Mouse (Mus musculus) stomach, embryonic 16.5 days (tissue): ENCODE data around the gene Ldlrad2. TPM values are rescaled to one million over a fixed set of nuclear protein-coding genes. Genes with fewer than 3 reads are reported as not detected.

Experiments used
- ATAC-seq: fragments of 200-750 bp; cut with Nextera tagmentation; 2 replicates; pipeline ENCODE4 v1.8.0; 2017; ENCODE audit warnings: moderate number of reproducible peaks, moderate TSS enrichment; ENCODE audit not compliant: insufficient read depth, low FRiP score
- H3K27ac ChIP-seq: fragments of 300-500 bp; sonication (generic); 2 replicates; pipeline ENCODE4 v1.5.1; 2014; ENCODE audit warnings: low read length
- H3K27me3 ChIP-seq: fragments of 300-500 bp; sonication (generic); 2 replicates; pipeline ENCODE4 v1.6.1; 2014; ENCODE audit warnings: low read length, control low read depth, mixed read lengths; ENCODE audit not compliant: control insufficient read depth, insufficient read depth
- H3K36me3 ChIP-seq: fragments of 300-500 bp; sonication (generic); 2 replicates; pipeline ENCODE4 v1.6.1; 2014; ENCODE audit warnings: low read length; ENCODE audit not compliant: control insufficient read depth, insufficient read depth
- H3K4me1 ChIP-seq: fragments of 300-500 bp; sonication (generic); 2 replicates; pipeline ENCODE4 v1.6.1; 2014; ENCODE audit warnings: low read length, control low read depth, mixed read lengths; ENCODE audit not compliant: control insufficient read depth, insufficient read depth
- H3K4me2 ChIP-seq: fragments of 300-500 bp; sonication (generic); 2 replicates; pipeline ENCODE4 v1.6.1; 2014; ENCODE audit warnings: low read depth, low read length, mixed read lengths
- H3K4me3 ChIP-seq: fragments of 300-500 bp; sonication (generic); replicated peaks from 2 replicates; pipeline ENCODE4 v1.5.1; 2014; ENCODE audit warnings: mild to moderate bottlenecking, low read length
- H3K9ac ChIP-seq: fragments of 300-500 bp; sonication (generic); 2 replicates; pipeline ENCODE4 v1.6.1; 2014; ENCODE audit warnings: low read length
- H3K9me3 ChIP-seq: fragments of 300-500 bp; sonication (generic); replicated peaks from 2 replicates; pipeline ENCODE4 v1.6.1; 2016; ENCODE audit warnings: low read length, control low read depth; ENCODE audit not compliant: control insufficient read depth
- WGBS: fragments of 180-500 bp; shearing (Covaris S2); extraction: QIAGEN DNeasy Blood & Tissue Kit; methylation state at CpG from one replicate; pipeline ENCODE4 v1.1.7; 2014; 5-methylcytosine and 5-hydroxymethylcytosine counted together
- polyA plus RNA-seq: library from polyadenylated mRNA; unstranded; fragments of >200 nt; fragmentation: Nextera tagmentation; extraction: Ambion mirVana; gene quantifications from 2 replicates; pipeline ENCODE4 v1.2.1, GENCODE M21; 2015

Ldlrad2 gene
- polyA plus RNA-seq, 1 experiment from 2014 or later = not detected

- Histone ChIP-seq H3K27me3 (no peaks in the 10 kb centered on the region), H3K9ac (peak overlapping the region; percentile 22; the same call in 1 of the 2 replicates), H3K27ac (no peak overlapping the region), H3K9me3 (no peaks in the 10 kb centered on the region), H3K4me2 (peak overlapping the region; percentile 49), H3K36me3 (no peaks in the 10 kb centered on the region), H3K4me3 (peak overlapping the region; percentile 26), H3K4me1 (0 out of 2 replicates have a peak, but pooled peaks cover 3% of the 10 kb centered on the region)
- 8% methylated on average over 39 of the region's 39 CpGs for WGBS
- ATAC-seq = peak; percentile 54
These were observed 3.9 kb upstream of the Ldlrad2 start for GRCm38 (mm10) chr4:137578181-137578845.

- Histone ChIP-seq H3K4me3 (no peak overlapping the region), H3K27ac (no peak overlapping the region), H3K27me3 (no peaks in the 10 kb centered on the region), H3K9me3 (no peaks in the 10 kb centered on the region), H3K4me1 (0 out of 2 replicates have a peak, but pooled peaks cover 3% of the 10 kb centered on the region), H3K4me2 (no peak overlapping the region), H3K36me3 (no peaks in the 10 kb centered on the region), H3K9ac (no peak overlapping the region)
- 96% methylated on average over 12 of the region's 12 CpGs for WGBS
- no peak for ATAC-seq
These were observed 3.1 kb upstream of the Ldlrad2 start for GRCm38 (mm10) chr4:137577486-137577885.

DNA sequence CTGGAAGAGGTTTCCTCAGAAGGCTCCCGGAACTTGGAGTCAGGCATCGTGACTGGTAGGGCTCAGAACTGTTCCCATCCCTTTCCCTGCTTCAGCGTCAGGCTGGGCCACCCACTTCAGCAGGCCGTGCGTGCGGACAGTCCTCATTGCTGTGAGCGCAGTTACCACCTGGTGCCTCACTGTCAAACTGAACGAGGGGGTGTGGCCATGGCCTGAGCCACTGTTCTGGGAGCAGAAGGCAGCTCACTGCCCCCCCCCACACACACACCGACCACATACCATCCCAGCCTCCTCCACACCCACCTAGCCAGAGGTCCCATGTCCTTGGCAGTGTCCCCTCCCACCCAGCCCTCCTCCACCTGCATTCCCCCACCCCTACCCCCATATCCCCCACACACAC is 4.5 kb downstream of the Ldlrad2 start:
- whole genome bisulfite sequencing = 74% methylated on average over 9 of the region's 9 CpGs
- peaks cover 6% of the 10 kb centered on the region; the same call in 1 of the 2 replicates for H3K36me3 ChIP-seq
- no peak overlapping the region for H3K4me3 ChIP-seq
- no peak overlapping the region for H3K27ac ChIP-seq
- no peaks in the 10 kb centered on the region for H3K9me3 ChIP-seq
- no peaks in the 10 kb centered on the region for H3K4me1 ChIP-seq
- no peak overlapping the region for H3K4me2 ChIP-seq
- no peaks in the 10 kb centered on the region for H3K27me3 ChIP-seq
- ATAC-seq = peak; percentile 29; the same call in 1 of the 2 replicates
- H3K9ac ChIP-seq = no peak overlapping the region

DNA sequence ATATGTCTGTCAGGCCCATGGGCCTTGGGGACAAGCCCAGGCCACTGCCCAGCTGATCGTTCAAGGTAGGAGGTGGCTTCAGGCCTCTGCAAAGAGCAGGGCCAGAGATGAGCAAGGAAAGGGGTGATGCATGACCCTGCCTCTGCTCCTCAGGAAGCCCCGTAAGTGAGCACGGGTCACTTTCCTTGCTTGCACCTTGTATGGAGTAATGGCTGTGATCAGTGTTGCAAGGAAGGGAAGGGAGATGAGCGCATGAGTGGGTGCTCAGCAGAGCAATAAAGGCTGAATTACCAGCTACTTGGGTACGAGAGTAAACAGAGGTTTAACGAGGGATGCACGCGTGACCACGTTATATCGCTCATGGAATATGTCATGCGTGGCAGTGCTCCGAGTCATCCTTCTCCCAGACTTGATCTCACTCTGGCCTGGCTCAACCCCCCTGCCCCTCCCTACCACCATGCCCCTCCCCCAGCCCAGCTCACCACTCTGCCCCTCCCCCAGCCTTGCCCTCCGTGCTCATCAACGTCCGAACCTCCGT is 17.6 kb downstream of the Ldlrad2 start:
- Histone ChIP-seq H3K36me3 (peaks cover 16% of the 10 kb centered on the region), H3K4me3 (no peak overlapping the region), H3K9me3 (no peaks in the 10 kb centered on the region), H3K4me1 (no peaks in the 10 kb centered on the region), H3K27me3 (no peaks in the 10 kb centered on the region), H3K9ac (no peak overlapping the region), H3K27ac (no peak overlapping the region), H3K4me2 (no peak overlapping the region)
- 87% methylated on average over 16 of the region's 16 CpGs for WGBS
- no peak for ATAC-seq

DNA sequence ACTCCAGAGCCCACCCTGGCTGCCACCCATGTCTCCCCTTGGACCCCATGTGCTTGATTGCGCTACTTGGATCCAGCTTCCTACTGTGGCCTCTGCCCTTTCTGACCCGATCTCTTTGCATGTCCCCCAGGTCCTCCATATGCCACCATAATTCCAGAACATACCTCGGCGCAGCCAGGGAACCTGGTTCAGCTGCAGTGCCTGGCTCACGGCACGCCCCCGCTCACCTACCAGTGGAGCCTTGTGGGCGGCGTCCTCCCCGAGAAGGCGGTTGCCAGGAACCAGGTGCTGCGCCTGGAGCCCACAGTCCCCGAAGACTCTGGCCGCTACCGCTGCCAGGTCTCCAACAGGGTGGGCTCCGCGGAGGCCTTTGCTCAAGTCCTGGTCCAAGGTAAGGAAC is 20.9 kb downstream of the Ldlrad2 start:
- H3K27me3 ChIP-seq = no peaks in the 10 kb centered on the region
- H3K27ac ChIP-seq = no peak overlapping the region
- peaks cover 15% of the 10 kb centered on the region for H3K36me3 ChIP-seq
- no peak overlapping the region for H3K4me3 ChIP-seq
- WGBS = 92% methylated on average over 17 of the region's 17 CpGs
- ATAC-seq = no peak
- H3K9me3 ChIP-seq = no peaks in the 10 kb centered on the region
- H3K4me1 ChIP-seq = no peaks in the 10 kb centered on the region
- H3K4me2 ChIP-seq = no peak overlapping the region
- H3K9ac ChIP-seq = no peak overlapping the region

- Histone ChIP-seq H3K4me3 (no peak overlapping the region), H3K27me3 (no peaks in the 10 kb centered on the region), H3K4me1 (no peaks in the 10 kb centered on the region), H3K36me3 (peaks cover 36% of the 10 kb centered on the region), H3K4me2 (no peak overlapping the region), H3K27ac (no peak overlapping the region), H3K9ac (no peak overlapping the region), H3K9me3 (no peaks in the 10 kb centered on the region)
- WGBS = 78% methylated on average over 5 of the region's 5 CpGs
- no peak for ATAC-seq
These were observed 28.3 kb downstream of the Ldlrad2 start for GRCm38 (mm10) chr4:137546003-137546525.

DNA sequence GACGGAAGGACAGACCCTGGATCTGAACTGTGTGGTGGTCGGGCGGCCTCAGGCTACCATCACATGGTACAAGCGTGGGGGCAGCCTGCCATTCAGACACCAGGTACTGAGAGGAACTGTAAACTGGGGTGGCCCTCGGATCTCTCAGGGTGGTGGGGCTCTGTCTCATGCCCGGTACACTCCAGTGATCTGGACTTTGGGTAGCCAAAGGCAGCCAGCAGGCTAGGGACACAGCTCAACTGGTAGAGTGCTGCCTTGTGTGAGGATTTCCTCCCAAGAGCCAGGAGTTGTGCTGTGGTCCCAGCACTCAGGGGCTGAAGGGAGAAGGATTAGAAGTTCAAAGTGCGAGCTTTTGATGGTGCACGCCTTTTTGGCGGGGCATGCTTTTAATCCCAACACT is 28.8 kb downstream of the Ldlrad2 start:
- ATAC-seq = no peak

DNA sequence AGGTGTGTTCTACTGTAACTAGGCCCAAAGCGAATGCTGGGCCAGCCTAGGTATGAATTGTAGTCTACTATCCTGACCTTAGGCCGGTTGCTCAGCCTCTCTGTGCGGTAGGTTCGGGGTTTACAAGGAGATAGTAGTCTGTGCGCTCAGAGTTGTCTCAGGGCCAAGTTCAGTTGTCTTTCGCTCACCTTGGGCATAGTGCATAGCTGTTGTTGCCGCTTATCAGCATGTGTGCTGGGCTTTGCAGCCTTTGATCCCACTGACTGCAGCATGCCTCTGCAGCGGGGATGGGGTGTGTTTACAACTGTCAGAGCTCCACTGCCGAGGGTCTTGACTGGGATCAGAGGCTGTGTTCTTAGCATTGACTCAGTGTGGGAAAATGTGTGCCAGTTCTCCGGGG is 31.4 kb downstream of the Ldlrad2 start:
- Histone ChIP-seq H3K4me1 (no peaks in the 10 kb centered on the region), H3K27me3 (no peaks in the 10 kb centered on the region), H3K36me3 (peaks cover 48% of the 10 kb centered on the region), H3K4me3 (no peak overlapping the region), H3K9ac (no peak overlapping the region), H3K9me3 (no peaks in the 10 kb centered on the region), H3K4me2 (no peak overlapping the region), H3K27ac (no peak overlapping the region)
- ATAC-seq = no peak
- 85% methylated on average over 10 of the region's 10 CpGs for WGBS

More for the DNA sequence above, 28.8 kb downstream of the Ldlrad2 start:
- no peak overlapping the region for H3K4me2 ChIP-seq
- no peak overlapping the region for H3K27ac ChIP-seq
- H3K9me3 ChIP-seq = no peaks in the 10 kb centered on the region
- no peaks in the 10 kb centered on the region for H3K4me1 ChIP-seq
- H3K36me3 ChIP-seq = peaks cover 41% of the 10 kb centered on the region
- H3K27me3 ChIP-seq = no peaks in the 10 kb centered on the region
- H3K9ac ChIP-seq = no peak overlapping the region
- 96% methylated on average over 9 of the region's 9 CpGs for WGBS
- H3K4me3 ChIP-seq = no peak overlapping the region

DNA sequence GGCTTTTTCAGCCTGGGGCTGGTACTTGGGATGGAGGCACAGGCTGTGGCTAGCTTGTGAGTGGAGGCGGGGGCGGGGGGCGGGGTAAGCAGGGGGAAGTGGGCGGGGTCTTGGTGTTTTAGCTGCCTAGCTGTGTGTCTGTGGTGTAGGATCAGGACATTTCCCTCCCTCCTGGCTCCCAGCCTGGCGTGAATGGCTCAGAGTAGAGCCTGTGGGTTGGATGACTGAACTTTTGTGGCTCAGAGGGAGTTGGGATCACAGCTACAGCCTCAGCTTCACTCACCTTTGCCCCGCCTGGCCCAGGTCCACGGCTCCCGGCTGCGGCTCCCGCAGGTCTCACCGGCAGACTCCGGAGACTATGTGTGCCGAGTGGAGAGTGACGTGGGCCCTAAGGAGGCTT is 34.0 kb downstream of the Ldlrad2 start:
- Histone ChIP-seq H3K4me2 (no peak overlapping the region), H3K9ac (no peak overlapping the region), H3K27ac (no peak overlapping the region), H3K36me3 (peaks cover 36% of the 10 kb centered on the region), H3K27me3 (no peaks in the 10 kb centered on the region), H3K4me1 (no peaks in the 10 kb centered on the region), H3K9me3 (no peaks in the 10 kb centered on the region), H3K4me3 (no peak overlapping the region)
- 72% methylated on average over 14 of the region's 14 CpGs for WGBS
- peak; percentile 28; the same call in 1 of the 2 replicates for ATAC-seq
